Mouse (Mus musculus): ENCODE results near the gene Dnmt1.

- TF ChIP-seq CTCF (IDR thresholded peaks at IDR 0.05; ENCODE audit: borderline replicate concordance, insufficient read depth, low read depth, low read length), result no peak
- TF ChIP-seq POLR2A (IDR thresholded peaks at IDR 0.05; ENCODE audit: borderline replicate concordance, insufficient read depth, low read length), result no peak
Observed at GRCm38 (mm10) chr9:20973001-20973681, 13.5 kb upstream of the Dnmt1 start.

All from cerebellum, adult 2 months (tissue).